Comparison of ENCODE assay signal across 11 mouse cellular contexts in genomic region chr10:12884308-12884948, GRCm38 (mm10). TPM values are rescaled to one million over a fixed set of nuclear protein-coding genes. Genes with fewer than 3 reads are reported as not detected.
A peak's percentile ranks its signal among the peaks of the same experiment; 100 is the strongest.
DNase-seq lines count a peak whose midpoint lies in the region; ATAC-seq lines count a peak whose summit lies in the region.
"Had no signal": no experiment of that assay in that cellular context is flagged by ENCODE, and none has a peak within 500 bp of the region (broad histone marks: within the 10 kb centered on the region; RNA-seq: fewer than 3 reads in every experiment).

No protein-coding gene starts in this region.

- peak overlapping the region; percentile 54; the same call in 1 of the 2 replicates for H3K27ac ChIP-seq in kidney, embryonic 15.5 days
- no peak overlapping the region for H3K27ac ChIP-seq in hindbrain, embryonic 10.5 days
- no peak overlapping the region for H3K27ac ChIP-seq in forebrain, embryonic 13.5 days

- no peak overlapping the region for H3K4me3 ChIP-seq in kidney, embryonic 15.5 days (replicated peaks)
- H3K4me3 ChIP-seq in hindbrain, embryonic 10.5 days, result no peak overlapping the region
- H3K4me3 ChIP-seq in forebrain, embryonic 13.5 days, result no peak overlapping the region

- H3K4me2 ChIP-seq in kidney, embryonic 15.5 days, result no peak overlapping the region
- no peak overlapping the region for H3K4me2 ChIP-seq in forebrain, embryonic 13.5 days

- peak; percentile 37; the same call in 1 of the 2 replicates for ATAC-seq in kidney, embryonic 15.5 days (replicated peaks; ENCODE audit: low FRiP score)
- ATAC-seq in forebrain, embryonic 13.5 days, result no peak
- ATAC-seq: forebrain, embryonic 16.5 days; inflammation-experienced regulatory T-cells, adult 6 months had no signal

- H3K9ac ChIP-seq in kidney, embryonic 15.5 days, result no peak overlapping the region
- H3K9ac ChIP-seq in forebrain, embryonic 13.5 days, result no peak overlapping the region

- WGBS in kidney, embryonic 15.5 days, result 46% methylated on average over 8 of the region's 8 CpGs
- 65% methylated on average over 8 of the region's 8 CpGs for WGBS in hindbrain, embryonic 10.5 days
- WGBS in forebrain, embryonic 13.5 days, result 76% methylated on average over 8 of the region's 8 CpGs

- H3K36me3 ChIP-seq in kidney, embryonic 15.5 days, result no peaks in the 10 kb centered on the region
- H3K36me3 ChIP-seq in hindbrain, embryonic 10.5 days, result no peaks in the 10 kb centered on the region
- H3K36me3 ChIP-seq in forebrain, embryonic 13.5 days (ENCODE audit: poor library complexity, severe bottlenecking), result no peaks in the 10 kb centered on the region

- no peaks in the 10 kb centered on the region for H3K27me3 ChIP-seq in kidney, embryonic 15.5 days
- H3K27me3 ChIP-seq in hindbrain, embryonic 10.5 days (ENCODE audit: insufficient read depth, poor library complexity, severe bottlenecking), result no peaks in the 10 kb centered on the region
- H3K27me3 ChIP-seq in forebrain, embryonic 13.5 days, result no peaks in the 10 kb centered on the region

- peak; percentile 49 for DNase-seq in heart, postnatal 4 days
- no peak for DNase-seq in heart, adult 9 months (ENCODE audit: low spot score in 2 of 2)
- peak; percentile 65 for DNase-seq in adrenal gland, postnatal 14 days
- DNase-seq in lung, postnatal 4 days, result peak; percentile 26 to 33
- no peak for DNase-seq in hindbrain, embryonic 10.5 days (ENCODE audit: low spot score)
- DNase-seq in spleen, postnatal 14 days (ENCODE audit: low spot score in 2 of 2), result no peak
- DNase-seq: right cerebral cortex, postnatal 14 days had no signal

- H3K4me1 ChIP-seq in kidney, embryonic 15.5 days, result peaks cover 10% of the 10 kb centered on the region
- H3K4me1 ChIP-seq in hindbrain, embryonic 10.5 days (replicated peaks), result peaks cover 19% of the 10 kb centered on the region
- H3K4me1 ChIP-seq in forebrain, embryonic 13.5 days, result 0 out of 2 replicates have a peak, but pooled peaks cover 2% of the 10 kb centered on the region

- no peaks in the 10 kb centered on the region for H3K9me3 ChIP-seq in kidney, embryonic 15.5 days (replicated peaks)
- no peaks in the 10 kb centered on the region for H3K9me3 ChIP-seq in hindbrain, embryonic 10.5 days
- H3K9me3 ChIP-seq in forebrain, embryonic 13.5 days (replicated peaks), result no peaks in the 10 kb centered on the region

RNA-seq across cellular contexts. Expression of gene Utrn, which starts 15.3 kb away (rescaled TPM):
- total RNA-seq in heart, postnatal 4 days (2021), result 100 to 1,000 TPM in 1 of 2 experiments, 10 to 100 TPM in 1; 95.0 to 104 TPM
- 95.5 and 99.1 TPM in 2 replicates for total RNA-seq in adrenal gland, postnatal 14 days (2021)
- polyA plus RNA-seq in kidney, embryonic 15.5 days (2015; fragmentation: Nextera tagmentation; extraction: Ambion mirVana), result 85.2 and 86.1 TPM in 2 replicates
- polyA plus RNA-seq in hindbrain, embryonic 10.5 days (2016; fragmentation: Nextera tagmentation; extraction: Ambion mirVana), result 38.7 and 52.9 TPM in 2 replicates
- polyA plus RNA-seq in forebrain, embryonic 13.5 days (2015; fragmentation: Nextera tagmentation; extraction: Ambion mirVana), result 18.7 and 22.0 TPM in 2 replicates

Comparison
In these comparisons a context has a peak if more than half of its experiments do, and no peak if none do; other contexts are left out.
1. DNase-seq: peak in heart, postnatal 4 days (single experiment), adrenal gland, postnatal 14 days (single experiment) and lung, postnatal 4 days (2 of 2); none in heart, adult 9 months (0 of 2), hindbrain, embryonic 10.5 days (single experiment) and spleen, postnatal 14 days (0 of 2).